Mouse (Mus musculus): Measurements from ENCODE around the gene Thbs1. TPM values are rescaled to one million over a fixed set of nuclear protein-coding genes. Genes with fewer than 3 reads are reported as not detected.

Thbs1 gene
- total RNA-seq, 2 experiments from 2014 or later, result 2.0 to 2.8 TPM

DNA sequence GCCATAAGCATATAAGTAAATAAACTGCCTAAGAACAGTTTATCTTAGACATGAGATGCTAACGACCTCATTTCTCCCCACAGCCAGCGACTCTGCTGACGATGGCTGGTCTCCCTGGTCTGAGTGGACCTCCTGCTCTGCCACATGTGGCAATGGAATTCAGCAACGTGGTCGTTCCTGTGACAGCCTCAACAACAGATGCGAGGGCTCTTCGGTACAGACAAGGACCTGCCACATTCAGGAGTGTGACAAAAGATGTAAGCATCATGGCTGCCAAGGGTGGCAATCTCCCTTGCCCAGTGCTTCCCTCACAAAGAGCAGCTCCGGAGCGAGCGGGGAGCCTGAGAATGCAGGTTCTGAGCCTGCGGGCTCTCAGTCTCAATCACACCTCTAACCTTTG lies 5.7 kb downstream of the Thbs1 start:
- H3K4me3 ChIP-seq, result no peak overlapping the region
- H3K27ac ChIP-seq, result no peak overlapping the region
- no peak for DNase-seq (ENCODE audit: low spot score in 2 of 2)
- TF ChIP-seq CTCF (conservative IDR thresholded peaks at IDR 0.05), result no peak

DNA sequence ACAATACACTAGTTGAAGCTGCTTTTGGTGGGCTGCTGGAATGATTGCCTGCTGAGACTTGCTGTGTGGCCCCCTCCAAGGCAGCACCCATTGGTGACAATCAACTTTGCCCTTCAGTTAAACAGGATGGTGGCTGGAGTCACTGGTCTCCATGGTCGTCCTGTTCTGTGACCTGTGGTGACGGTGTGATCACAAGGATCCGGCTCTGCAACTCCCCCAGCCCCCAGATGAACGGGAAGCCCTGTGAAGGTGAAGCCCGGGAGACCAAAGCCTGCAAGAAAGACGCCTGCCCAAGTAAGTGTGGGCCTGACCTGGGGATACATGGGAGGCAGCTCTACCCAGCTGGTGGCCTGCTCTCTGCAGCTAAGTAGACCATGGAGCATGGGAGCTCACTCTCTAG lies 6.4 kb downstream of the Thbs1 start:
- TF ChIP-seq CTCF (conservative IDR thresholded peaks at IDR 0.05), result no peak
- Histone ChIP-seq H3K27ac (no peak overlapping the region), H3K4me3 (no peak overlapping the region)
- DNase-seq (ENCODE audit: low spot score in 2 of 2), result no peak

DNA sequence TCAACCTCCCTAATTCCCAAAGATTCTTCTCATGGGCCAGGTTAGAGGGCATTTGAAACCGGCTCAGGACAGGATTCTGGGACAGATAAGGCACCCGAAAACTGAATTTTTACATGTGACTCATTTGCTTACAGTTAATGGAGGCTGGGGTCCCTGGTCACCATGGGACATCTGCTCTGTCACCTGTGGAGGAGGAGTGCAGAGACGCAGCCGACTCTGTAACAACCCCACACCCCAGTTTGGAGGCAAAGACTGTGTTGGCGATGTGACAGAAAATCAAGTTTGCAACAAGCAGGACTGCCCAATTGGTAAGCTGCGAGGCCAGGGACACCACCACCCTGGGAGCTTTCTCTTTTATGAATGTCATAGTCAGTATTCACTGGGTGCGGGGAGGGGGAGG lies 6.8 kb downstream of the Thbs1 start:
- no peak for TF ChIP-seq CTCF (conservative IDR thresholded peaks at IDR 0.05)

DNA sequence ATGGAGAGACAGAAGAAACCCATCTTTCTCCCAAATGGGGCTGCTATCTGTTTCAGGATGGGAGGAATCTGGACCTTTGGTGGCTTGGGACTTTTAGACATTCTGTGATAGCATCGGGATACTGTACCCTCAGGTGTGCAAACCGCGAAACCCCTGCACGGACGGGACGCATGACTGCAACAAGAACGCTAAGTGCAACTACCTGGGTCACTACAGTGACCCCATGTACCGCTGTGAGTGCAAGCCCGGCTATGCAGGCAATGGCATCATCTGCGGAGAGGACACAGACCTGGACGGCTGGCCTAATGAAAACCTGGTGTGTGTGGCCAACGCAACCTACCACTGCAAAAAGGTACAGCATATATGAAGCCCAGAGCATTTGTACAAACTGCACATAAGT lies 8.0 kb downstream of the Thbs1 start:
- H3K4me3 ChIP-seq, result no peak overlapping the region
- TF ChIP-seq CTCF (conservative IDR thresholded peaks at IDR 0.05), result no peak

More for the DNA sequence above, 6.8 kb downstream of the Thbs1 start:
- DNase-seq (ENCODE audit: low spot score in 2 of 2), result no peak
- H3K4me3 ChIP-seq, result no peak overlapping the region
- H3K27ac ChIP-seq, result no peak overlapping the region

DNA sequence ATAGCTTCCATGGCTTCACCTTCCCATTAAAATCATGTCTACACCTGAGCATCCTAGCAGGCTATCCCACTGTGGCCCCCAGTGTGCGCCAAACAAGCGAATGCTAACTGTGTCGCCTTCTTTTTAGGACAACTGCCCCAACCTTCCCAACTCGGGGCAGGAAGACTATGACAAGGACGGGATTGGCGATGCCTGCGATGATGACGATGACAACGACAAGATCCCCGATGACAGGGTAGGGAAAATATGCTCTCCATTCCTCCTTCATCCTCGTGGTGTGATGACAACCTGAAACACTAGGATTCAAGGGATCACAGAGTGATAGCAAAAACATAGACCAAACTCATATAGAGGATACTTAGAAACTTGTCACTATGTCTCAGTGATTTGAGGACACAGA lies 8.4 kb downstream of the Thbs1 start:
- Histone ChIP-seq H3K27ac (no peak overlapping the region), H3K4me3 (no peak overlapping the region)
- DNase-seq (ENCODE audit: low spot score in 2 of 2), result no peak
- TF ChIP-seq CTCF (conservative IDR thresholded peaks at IDR 0.05), result no peak

More for the DNA sequence above, 8.0 kb downstream of the Thbs1 start:
- DNase-seq (ENCODE audit: low spot score in 2 of 2), result no peak
- H3K27ac ChIP-seq, result no peak overlapping the region

DNA sequence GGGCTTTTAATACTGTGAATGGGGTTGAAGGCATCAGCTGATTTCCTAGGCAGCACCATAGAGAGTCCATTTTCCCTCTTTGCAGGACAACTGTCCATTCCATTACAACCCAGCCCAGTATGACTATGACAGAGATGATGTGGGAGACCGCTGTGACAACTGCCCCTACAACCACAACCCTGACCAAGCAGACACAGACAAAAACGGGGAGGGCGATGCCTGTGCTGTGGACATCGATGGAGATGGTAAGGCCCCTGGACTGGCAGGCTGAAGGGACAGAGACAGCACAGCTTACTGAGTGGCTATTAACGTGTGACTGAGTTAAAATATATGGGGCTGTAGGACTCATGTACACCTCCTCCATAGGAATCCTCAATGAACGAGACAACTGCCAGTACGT lies 9.1 kb downstream of the Thbs1 start:
- no peak overlapping the region for H3K27ac ChIP-seq
- H3K4me3 ChIP-seq, result no peak overlapping the region
- no peak for TF ChIP-seq CTCF (conservative IDR thresholded peaks at IDR 0.05)
- DNase-seq (ENCODE audit: low spot score in 2 of 2), result no peak

DNA sequence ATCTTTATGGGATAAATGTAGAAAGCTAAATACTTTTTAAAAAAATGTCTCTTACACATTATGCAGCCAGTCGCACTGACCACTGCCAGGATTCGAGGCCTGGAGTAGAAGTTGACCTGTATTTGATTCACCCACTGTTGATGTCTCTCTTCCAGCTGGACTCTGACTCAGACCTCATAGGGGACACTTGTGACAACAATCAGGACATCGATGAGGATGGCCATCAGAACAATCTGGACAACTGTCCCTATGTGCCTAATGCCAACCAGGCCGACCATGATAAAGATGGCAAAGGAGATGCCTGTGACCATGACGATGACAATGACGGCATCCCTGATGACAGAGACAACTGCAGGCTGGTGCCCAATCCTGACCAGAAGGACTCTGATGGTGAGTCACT lies 10.6 kb downstream of the Thbs1 start:
- TF ChIP-seq CTCF (conservative IDR thresholded peaks at IDR 0.05), result no peak
- no peak for DNase-seq (ENCODE audit: low spot score in 2 of 2)
- Histone ChIP-seq H3K4me3 (no peak overlapping the region), H3K27ac (no peak overlapping the region)

DNA sequence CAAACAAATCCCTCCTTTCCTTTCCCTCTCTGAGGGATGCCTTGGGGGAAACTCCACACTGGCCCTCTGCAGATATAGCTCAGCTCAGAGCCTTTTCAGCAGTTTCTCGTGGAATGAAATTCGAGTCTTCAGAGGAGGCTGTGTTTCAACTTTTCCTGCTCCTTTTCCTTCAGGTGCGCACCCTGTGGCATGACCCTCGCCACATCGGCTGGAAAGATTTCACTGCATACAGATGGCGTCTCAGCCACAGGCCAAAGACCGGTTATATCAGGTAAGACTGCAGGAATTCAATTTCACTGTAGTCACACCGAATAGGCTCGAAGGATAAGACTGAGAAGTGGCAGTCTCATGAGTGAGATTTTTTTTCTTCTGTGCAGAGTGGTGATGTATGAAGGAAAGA lies 12.1 kb downstream of the Thbs1 start:
- no peak for TF ChIP-seq CTCF (conservative IDR thresholded peaks at IDR 0.05)
- no peak for DNase-seq (ENCODE audit: low spot score in 2 of 2)
- no peak overlapping the region for H3K27ac ChIP-seq
- H3K4me3 ChIP-seq, result no peak overlapping the region

DNA sequence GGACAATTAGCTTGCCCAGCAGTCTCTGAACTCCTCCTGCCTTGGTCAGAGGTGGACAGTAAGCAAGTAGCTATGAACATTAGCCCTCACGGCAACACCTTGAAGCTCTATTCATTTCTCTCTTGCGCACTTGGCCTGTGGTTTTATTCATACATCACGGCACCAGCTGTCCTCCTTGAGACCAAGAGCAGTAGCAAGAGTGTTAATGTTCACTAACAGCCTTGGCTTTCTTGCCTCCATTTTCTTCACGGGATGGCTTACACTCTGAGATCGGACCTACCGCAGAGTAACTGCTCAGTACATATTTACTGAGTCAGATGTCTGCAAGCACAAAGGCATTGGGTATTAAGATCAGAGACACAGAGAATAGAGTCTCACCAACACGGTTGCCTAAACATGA lies 12.8 kb downstream of the Thbs1 start:
- no peak for TF ChIP-seq CTCF (conservative IDR thresholded peaks at IDR 0.05)
- no peak overlapping the region for H3K4me3 ChIP-seq
- DNase-seq (ENCODE audit: low spot score in 2 of 2), result no peak
- H3K27ac ChIP-seq, result no peak overlapping the region

DNA sequence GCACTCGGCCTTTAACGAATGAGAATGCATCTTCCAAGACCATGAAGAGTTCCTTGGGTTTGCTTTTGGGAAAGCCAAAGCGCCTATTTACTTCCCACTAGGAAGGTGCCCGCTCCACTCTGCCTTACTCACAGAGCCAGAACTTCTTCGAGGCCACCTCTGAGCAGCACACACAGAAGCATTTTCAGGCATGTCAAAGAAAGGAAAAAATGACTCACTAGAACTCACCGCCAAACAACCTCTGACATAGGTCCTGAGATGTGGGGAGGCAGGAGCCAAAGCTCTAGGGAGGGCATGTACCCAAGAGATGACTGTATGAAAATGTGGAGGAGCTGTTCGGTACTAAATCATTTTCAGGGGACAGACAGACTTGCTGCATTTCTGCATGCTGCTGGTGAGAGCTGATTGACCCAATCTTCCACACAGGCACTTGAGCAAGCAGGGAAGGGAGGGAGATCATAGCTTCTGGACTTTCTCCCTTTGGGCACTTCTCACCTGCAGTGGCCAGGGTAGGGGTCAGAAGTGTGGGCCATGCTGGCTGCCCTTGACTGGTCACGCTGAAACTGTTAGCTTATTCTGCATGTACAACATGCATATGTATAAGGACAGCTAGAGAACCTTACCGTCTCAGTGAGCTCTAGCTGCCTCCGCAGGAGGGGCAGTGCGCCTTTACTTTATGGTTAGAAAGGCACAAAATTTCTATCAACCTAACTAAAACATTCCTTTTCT lies 13.7 kb downstream of the Thbs1 start:
- no peak for DNase-seq (ENCODE audit: low spot score in 2 of 2)
- no peak for TF ChIP-seq CTCF (conservative IDR thresholded peaks at IDR 0.05)
- H3K27ac ChIP-seq, result no peak overlapping the region
- no peak overlapping the region for H3K4me3 ChIP-seq

DNA sequence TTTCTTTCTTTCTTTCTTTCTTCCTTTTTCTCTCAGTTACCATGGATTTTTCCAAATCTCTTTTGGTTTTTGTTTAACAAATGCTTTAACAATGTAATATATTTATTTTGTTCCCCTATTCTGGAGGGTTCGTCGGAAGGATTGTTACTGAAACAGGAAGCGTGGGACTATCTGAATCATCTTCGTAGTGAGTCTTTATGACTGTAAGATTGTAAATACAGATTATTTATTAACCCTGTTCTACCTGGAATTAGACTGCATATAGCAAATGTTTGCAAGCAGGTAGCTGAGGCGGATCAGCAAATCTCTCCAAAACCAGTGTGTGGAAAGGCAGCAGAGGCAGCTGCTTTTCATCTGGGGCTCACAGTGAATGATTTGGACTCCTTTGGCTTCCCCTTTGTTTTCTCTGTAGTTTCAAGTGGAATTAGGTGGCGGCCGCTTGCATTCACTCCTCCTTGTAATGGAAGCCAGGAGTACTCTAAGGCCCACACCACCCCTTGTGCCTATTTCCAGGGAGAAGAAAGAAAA lies 14.3 kb downstream of the Thbs1 start:
- Histone ChIP-seq H3K4me3 (no peak overlapping the region), H3K27ac (no peak overlapping the region)
- no peak for DNase-seq (ENCODE audit: low spot score in 2 of 2)
- TF ChIP-seq CTCF (conservative IDR thresholded peaks at IDR 0.05), result no peak

DNA sequence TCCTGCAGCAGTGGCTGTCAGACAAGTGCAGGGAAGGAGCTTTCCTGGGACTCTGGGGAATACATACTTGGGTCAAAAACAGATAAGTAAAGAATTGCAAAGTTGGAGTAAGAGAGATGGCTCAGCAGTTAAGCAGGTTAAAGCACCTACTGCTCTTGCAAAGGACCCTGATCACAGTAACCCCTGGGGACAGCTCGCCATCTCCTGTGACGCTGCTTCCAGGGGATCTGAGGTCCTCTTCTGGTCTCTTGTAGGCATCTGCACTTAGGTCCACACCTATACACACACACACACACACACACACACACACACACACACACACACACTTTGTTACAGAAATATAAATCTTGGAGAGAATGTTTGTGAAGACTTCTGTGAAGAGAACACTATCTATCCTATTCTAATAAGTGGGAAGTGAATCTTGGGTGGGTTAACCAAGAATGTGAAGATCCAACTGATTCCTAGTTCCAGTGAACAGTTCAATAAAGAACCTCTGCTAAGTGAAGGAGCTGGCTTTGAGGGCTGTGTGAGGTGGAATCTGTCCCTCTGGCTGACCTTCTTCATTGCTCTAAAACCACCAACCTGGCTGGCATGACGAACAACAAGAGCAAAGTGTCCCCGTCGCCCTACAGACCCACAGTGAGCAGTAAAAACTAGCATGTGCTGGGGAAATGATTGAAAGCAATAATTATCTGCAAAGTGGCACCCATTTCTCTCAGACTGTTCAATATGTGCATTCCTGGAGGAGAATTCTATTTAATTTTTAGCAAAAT lies 16.0 kb downstream of the Thbs1 start:
- no peak for DNase-seq (ENCODE audit: low spot score in 2 of 2)
- H3K4me3 ChIP-seq, result no peak overlapping the region
- H3K27ac ChIP-seq, result no peak overlapping the region
- no peak for TF ChIP-seq CTCF (conservative IDR thresholded peaks at IDR 0.05)

DNA sequence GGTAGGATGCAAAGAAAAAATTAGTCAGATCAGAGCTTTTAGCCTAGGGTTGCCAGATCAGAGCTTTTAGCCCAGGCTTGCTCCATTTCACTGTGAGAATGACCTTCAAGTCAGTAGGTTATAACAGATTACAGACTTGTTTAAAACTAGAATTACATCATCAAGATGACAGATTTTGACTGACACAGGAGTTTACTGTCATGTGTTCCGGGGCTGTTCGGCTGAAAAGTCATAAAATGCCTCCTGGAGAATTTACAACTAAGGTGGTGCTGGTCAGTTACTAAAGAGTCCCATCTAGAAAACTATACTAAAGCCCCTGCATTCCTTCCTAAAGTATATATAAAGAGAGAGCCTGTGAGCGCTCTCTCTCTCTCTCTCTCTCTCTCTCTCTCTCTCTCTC lies 16.6 kb downstream of the Thbs1 start:
- Histone ChIP-seq H3K4me3 (no peak overlapping the region), H3K27ac (no peak overlapping the region)
- no peak for TF ChIP-seq CTCF (conservative IDR thresholded peaks at IDR 0.05)
- DNase-seq (ENCODE audit: low spot score in 2 of 2), result no peak

DNA sequence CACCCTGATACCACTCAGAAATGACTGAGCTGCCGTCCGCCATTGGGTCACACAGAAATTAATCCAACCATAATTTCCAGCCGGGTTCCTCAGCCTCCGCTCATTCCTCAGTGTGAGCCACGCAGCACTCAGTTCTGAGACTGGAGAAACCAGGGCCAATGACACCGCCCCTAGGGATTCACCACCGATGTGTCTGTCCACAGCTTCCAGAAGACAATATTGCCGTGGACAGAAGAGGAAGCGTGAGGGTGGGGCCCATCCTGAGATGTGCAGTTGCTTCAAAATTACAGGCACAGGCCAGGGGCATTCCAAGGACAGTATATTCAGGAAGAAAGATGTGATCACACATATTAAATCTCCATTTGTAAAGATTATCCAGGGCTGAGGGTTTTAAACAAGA lies 25.4 kb downstream of the Thbs1 start:
- no peak for DNase-seq (ENCODE audit: low spot score in 2 of 2)
- H3K27ac ChIP-seq, result no peak overlapping the region
- no peak overlapping the region for H3K4me3 ChIP-seq
- no peak for TF ChIP-seq CTCF (conservative IDR thresholded peaks at IDR 0.05)

Data from layer of hippocampus, adult 2 months (tissue).